Mouse (Mus musculus) kidney, adult 18-20 months (tissue): ENCODE measurements around the gene St6galnac3.
"Not testable (repeated sequence)": the region's sequence is repeated elsewhere in the genome, so short reads cannot be mapped to it uniquely, and the experiment has no call there.

Source experiments
- DNase-seq: peaks from one replicate; pipeline ENCODE4 v3.0.0; 2021

St6galnac3 gene

DNA sequence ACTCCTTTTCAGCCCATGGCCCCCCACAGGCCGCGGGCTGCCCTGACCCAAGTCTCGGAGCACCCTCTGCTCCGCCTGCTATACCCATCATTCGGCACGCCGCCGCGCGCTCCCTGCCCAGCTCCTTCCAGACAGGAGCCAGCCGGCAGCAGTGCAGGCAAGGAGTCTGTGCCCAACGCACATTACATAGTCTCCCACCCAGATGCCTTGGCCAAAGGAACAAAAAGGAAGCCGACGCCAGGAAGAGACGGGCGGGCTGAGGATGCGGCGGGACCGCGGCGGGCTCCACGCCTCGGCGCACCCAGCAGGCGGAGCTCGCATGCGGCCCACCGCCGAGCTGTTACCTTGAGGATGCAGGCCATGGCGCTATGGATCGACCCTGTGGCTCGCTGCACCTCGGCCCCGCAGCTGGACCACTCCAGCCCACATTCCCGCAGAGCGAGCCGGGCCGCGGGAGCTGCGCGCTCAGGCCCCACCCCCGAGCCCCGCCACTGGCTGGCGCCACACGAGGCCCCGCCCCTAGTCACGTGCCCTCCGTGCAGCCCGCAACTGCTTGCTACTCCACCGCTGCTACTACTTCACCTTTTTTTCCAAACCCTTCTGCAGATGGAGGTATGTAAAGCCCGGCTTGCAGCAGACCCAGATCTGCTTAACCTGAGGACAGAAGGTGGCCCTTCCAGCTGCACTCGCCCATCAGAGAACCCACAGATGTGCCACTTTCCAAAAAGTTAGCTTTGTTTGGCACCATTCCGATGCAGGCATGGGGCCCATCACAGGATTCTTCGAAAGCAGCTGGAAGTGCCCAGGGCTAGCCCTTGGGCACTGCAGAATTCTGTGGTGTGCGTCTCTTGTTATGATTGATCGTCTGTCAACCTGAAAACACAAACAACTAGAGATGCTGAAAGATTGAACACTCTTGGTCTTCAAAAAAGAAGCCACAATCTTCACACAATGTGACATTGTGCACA lies at the start of gene St6galnac3:
Gene St6galnac3, minus strand, starts transcription at position 474 of the 968 bp plus-strand sequence.
- peak; percentile 84 for DNase-seq

DNA sequence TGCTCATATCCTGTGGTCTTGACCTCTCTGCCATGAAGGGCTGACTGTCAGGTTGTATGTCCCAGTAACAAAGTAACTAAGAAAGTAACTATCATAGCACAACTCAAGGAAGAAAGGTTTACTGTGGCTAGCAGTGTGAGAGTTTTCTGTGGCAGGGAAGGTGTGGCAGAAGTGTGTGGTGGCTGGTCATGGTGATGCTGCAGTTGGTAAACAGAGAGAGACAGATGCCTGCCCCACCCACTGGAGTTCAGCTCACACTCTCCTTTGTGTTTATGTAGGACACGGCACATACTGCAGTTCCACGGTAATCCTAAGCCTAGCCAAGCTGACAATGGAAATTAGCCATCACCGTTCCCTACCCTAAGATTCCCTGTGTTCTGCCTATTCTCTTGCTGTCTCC lies 49.6 kb upstream of the St6galnac3 start:
- no peak for DNase-seq

DNA sequence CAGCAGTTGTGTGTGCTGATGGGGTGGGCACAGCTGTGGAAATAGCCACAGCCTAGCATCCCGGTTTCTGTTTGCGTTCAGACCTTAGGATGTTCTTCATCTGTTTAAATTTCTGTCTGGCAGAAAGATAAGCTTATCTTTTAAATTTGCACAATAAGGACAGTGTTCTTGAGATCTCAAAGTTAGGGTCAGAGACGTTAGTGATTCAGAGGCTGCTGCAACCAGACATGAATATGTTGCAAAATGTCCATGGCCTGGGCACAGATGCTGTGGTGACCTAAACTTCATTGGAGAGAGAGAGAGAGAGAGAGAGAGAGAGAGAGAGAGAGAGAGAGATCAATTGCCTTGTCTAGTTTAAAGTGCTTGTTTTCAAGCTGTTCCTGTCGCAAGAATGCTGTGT lies 46.5 kb upstream of the St6galnac3 start:
- DNase-seq, result no peak

DNA sequence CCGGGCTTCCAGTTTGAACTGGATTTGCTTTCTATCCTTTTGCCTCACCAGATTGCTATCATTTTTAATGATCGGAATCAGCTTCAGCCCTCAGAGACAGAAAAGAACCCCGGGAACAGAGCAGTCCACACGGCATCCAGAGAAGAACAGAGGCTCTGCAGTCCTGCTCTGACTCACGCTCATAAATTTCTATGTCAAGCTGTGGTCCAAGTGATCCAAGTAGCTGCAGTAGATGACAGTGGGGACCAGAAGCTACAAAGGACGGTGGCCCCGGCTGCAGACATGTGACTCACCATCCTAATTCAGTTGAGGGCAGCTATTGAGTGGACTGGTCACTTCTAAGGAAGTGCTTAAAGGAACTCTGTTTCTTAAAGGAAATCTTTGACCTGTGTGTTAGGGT lies 45.6 kb upstream of the St6galnac3 start:
- DNase-seq, result no peak

- DNase-seq, result no peak
Observed at GRCm38 (mm10) chr3:153769220-153769619, 44.2 kb upstream of the St6galnac3 start.

DNA sequence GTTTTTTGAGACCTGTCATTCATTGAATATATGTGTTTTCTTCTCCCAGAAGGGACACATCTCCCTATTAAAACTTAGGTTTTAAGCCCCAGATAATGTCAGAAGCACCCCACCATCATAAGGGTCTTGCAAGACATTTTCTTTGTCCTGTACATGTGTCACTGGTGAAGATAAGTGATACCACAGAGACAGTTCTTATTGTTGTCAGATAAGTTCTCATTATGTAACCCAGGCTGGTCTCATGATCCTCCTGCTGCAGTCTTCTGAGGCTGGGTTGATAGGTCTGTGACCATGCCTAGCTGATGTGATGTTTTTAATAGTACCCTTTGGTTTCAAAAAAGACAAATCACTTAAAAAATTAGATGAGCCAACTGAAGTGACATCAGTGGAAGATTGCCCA lies 40.2 kb upstream of the St6galnac3 start:
- DNase-seq, result no peak

- no peak for DNase-seq
Observed at GRCm38 (mm10) chr3:153764760-153765159, 39.8 kb upstream of the St6galnac3 start.

- DNase-seq, result no peak
Observed at GRCm38 (mm10) chr3:153761171-153761570, 36.2 kb upstream of the St6galnac3 start.

- DNase-seq, result no peak
Observed at GRCm38 (mm10) chr3:153759269-153759668, 34.3 kb upstream of the St6galnac3 start.

- DNase-seq, result no peak
Observed at GRCm38 (mm10) chr3:153756500-153756996, 31.6 kb upstream of the St6galnac3 start.

DNA sequence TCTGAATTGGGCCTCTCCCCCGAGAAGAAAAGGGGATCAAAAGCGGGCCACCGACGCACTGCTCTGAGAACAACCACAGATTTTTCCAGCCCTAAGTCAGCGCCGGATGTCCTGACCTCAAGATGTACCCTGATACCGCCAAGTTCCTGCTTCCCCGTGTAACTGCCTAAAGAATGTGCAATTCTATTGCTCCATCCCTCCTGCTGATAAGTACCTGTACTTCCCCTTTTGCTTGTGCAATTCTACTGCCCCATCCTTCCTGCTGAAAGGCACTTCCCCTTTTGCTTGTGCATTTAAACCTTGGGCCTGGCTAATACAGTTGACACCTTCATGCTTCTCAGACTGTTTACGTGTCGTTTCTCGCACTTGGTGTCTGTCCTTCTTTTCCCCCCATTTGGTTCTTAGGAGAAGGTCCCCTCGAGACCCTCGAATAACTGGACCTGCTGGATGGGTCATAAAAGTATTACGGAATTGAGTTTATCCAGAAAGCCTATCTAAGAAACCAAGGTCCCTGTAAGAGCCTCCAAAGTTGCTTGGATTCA lies 30.9 kb upstream of the St6galnac3 start:
- not testable (repeated sequence) for DNase-seq

DNA sequence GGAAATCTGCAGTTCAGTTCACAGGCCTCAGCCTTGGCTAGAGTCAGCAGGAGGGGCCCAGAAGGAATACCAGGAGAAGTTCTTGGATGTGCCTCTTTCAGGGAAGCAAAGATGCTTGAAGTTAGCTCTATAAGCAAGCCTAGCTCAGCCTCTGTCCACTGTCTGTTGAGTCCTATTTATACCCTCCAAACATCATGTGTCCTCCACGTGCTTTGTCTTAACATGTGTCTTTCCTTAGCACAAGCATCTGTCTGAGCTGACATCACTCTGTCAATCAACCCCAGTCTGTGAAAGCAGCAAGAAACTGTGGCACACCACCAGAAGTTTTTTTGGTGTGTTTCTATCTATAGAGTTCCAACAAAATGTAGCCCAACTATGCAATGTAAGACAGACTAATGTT lies 26.5 kb upstream of the St6galnac3 start:
- DNase-seq, result no peak

- no peak for DNase-seq
Observed at GRCm38 (mm10) chr3:153749359-153749758, 24.4 kb upstream of the St6galnac3 start.

GRCm38 (mm10) chr3:153748293-153748692 lies 23.3 kb upstream of the St6galnac3 start:
- DNase-seq, result no peak

GRCm38 (mm10) chr3:153745099-153745498 lies 20.1 kb upstream of the St6galnac3 start:
- DNase-seq, result no peak

GRCm38 (mm10) chr3:153744447-153744846 lies 19.5 kb upstream of the St6galnac3 start:
- DNase-seq, result no peak

GRCm38 (mm10) chr3:153741800-153742199 lies 16.8 kb upstream of the St6galnac3 start:
- no peak for DNase-seq

- DNase-seq, result no peak
Observed at GRCm38 (mm10) chr3:153739351-153739750, 14.4 kb upstream of the St6galnac3 start.

- no peak for DNase-seq
Observed at GRCm38 (mm10) chr3:153738421-153738820, 13.4 kb upstream of the St6galnac3 start.

GRCm38 (mm10) chr3:153736756-153737280 lies 11.8 kb upstream of the St6galnac3 start:
- DNase-seq, result no peak

- no peak for DNase-seq
Observed at GRCm38 (mm10) chr3:153735796-153736549, 11.0 kb upstream of the St6galnac3 start.

DNA sequence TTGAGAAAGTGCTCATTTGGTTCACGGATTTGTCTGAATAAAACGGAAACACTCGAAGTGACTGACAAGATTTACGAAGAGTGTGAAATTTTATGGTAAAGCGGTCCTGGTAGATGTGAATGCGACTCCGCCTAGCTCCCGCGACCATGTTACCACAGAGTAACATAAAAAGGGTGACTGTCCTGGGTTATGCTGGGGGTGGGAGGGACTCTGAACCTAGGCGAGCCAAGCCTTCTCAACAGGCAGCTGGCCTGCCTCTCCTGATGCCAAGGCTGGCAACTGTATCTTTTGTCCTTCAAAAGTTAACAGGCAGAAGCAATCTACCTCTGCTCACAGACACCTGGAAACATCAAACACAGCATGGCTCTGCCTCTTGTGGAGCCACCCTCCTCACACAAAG lies 9.8 kb upstream of the St6galnac3 start:
- DNase-seq, result no peak
